Mouse (Mus musculus) midbrain, embryonic 14.5 days (tissue): ENCODE measurements around the gene Swap70. TPM values are rescaled to one million over a fixed set of nuclear protein-coding genes. Genes with fewer than 3 reads are reported as not detected.

Source experiments
- ATAC-seq: fragments of 200-750 bp; cut with Nextera tagmentation; 2 replicates; pipeline ENCODE4 v1.8.0; 2017; ENCODE audit warnings: moderate number of reproducible peaks, moderate library complexity; ENCODE audit not compliant: low FRiP score, low TSS enrichment
- DNase-seq: peaks from one replicate; pipeline ENCODE4 v3.0.0-alpha.2; 2015
- H3K27ac ChIP-seq: fragments of 300-500 bp; sonication (generic); replicated peaks from 2 replicates; pipeline ENCODE4 v1.5.1; 2014; ENCODE audit warnings: mild to moderate bottlenecking, low read depth, low read length, moderate library complexity
- H3K27me3 ChIP-seq: fragments of 300-500 bp; sonication (generic); 2 replicates; pipeline ENCODE4 v1.6.1; 2014; ENCODE audit warnings: low read length, control low read depth, mixed read lengths; ENCODE audit not compliant: control insufficient read depth, insufficient read depth
- H3K36me3 ChIP-seq: fragments of 300-500 bp; sonication (generic); 2 replicates; pipeline ENCODE4 v1.6.1; 2014; ENCODE audit warnings: low read length, control low read depth; ENCODE audit not compliant: control insufficient read depth, insufficient read depth
- H3K4me1 ChIP-seq: fragments of 300-500 bp; sonication (generic); 2 replicates; pipeline ENCODE4 v1.6.1; 2014; ENCODE audit warnings: mild to moderate bottlenecking, antibody characterized with exemption, low read length, control low read depth; ENCODE audit not compliant: control insufficient read depth, insufficient read depth
- H3K4me2 ChIP-seq: fragments of 300-500 bp; sonication (generic); 2 replicates; pipeline ENCODE4 v1.6.1; 2014; ENCODE audit warnings: mild to moderate bottlenecking, low read length, moderate library complexity
- H3K4me3 ChIP-seq: fragments of 300-500 bp; sonication (generic); replicated peaks from 2 replicates; pipeline ENCODE4 v1.5.1; 2014; ENCODE audit warnings: low read depth, low read length
- H3K9ac ChIP-seq: fragments of 300-500 bp; sonication (generic); replicated peaks from 2 replicates; pipeline ENCODE4 v1.6.1; 2014; ENCODE audit warnings: mild to moderate bottlenecking, low read length, moderate library complexity
- H3K9me3 ChIP-seq: fragments of 300-500 bp; sonication (generic); 2 replicates; pipeline ENCODE4 v1.6.1; 2016; ENCODE audit warnings: low read length, control low read depth, mixed read lengths; ENCODE audit not compliant: control insufficient read depth
- WGBS: fragments of 180-500 bp; shearing (Covaris S2); extraction: QIAGEN DNeasy Blood & Tissue Kit; methylation state at CpG from one replicate; pipeline ENCODE4 v1.1.7; 2014; 5-methylcytosine and 5-hydroxymethylcytosine counted together
- polyA plus RNA-seq: library from polyadenylated mRNA; unstranded; fragments of >200 nt; fragmentation: Nextera tagmentation; extraction: Ambion mirVana; gene quantifications from 2 replicates; pipeline ENCODE4 v1.2.1, GENCODE M21; 2014

The Swap70 gene
- polyA plus RNA-seq, 1 experiment from 2014 or later, result 8.4 TPM

GRCm38 (mm10) chr7:110204208-110204607 lies 17.3 kb upstream of the Swap70 start:
- no peak overlapping the region for H3K9ac ChIP-seq
- peaks cover 9% of the 10 kb centered on the region; the same call in 1 of the 2 replicates for H3K9me3 ChIP-seq
- H3K4me3 ChIP-seq, result no peak overlapping the region
- no peaks in the 10 kb centered on the region for H3K4me1 ChIP-seq
- H3K4me2 ChIP-seq, result no peak overlapping the region
- no peak for ATAC-seq
- H3K27me3 ChIP-seq, result no peaks in the 10 kb centered on the region
- no peaks in the 10 kb centered on the region for H3K36me3 ChIP-seq
- no peak overlapping the region for H3K27ac ChIP-seq
- 88% methylated on average over 4 of the region's 4 CpGs for WGBS
- no peak for DNase-seq

- DNase-seq (no peak), ATAC-seq (no peak)
- Histone ChIP-seq H3K9ac (no peak overlapping the region), H3K4me3 (no peak overlapping the region), H3K9me3 (peaks cover 9% of the 10 kb centered on the region; the same call in 1 of the 2 replicates), H3K27me3 (no peaks in the 10 kb centered on the region), H3K4me2 (no peak overlapping the region), H3K27ac (no peak overlapping the region), H3K4me1 (no peaks in the 10 kb centered on the region), H3K36me3 (no peaks in the 10 kb centered on the region)
- 90% methylated on average over 6 of the region's 6 CpGs for WGBS
These were observed 13.2 kb upstream of the Swap70 start for GRCm38 (mm10) chr7:110208341-110208740.

- Histone ChIP-seq H3K9ac (no peak overlapping the region), H3K27ac (no peak overlapping the region), H3K4me1 (no peaks in the 10 kb centered on the region), H3K9me3 (peaks cover 9% of the 10 kb centered on the region; the same call in 1 of the 2 replicates), H3K4me2 (no peak overlapping the region), H3K36me3 (no peaks in the 10 kb centered on the region), H3K27me3 (no peaks in the 10 kb centered on the region), H3K4me3 (no peak overlapping the region)
- ATAC-seq (no peak), DNase-seq (no peak)
- 90% methylated on average over 6 of the region's 6 CpGs for WGBS
These were observed 12.1 kb upstream of the Swap70 start for GRCm38 (mm10) chr7:110209422-110209821.

- 87% methylated on average over 3 of the region's 3 CpGs for WGBS
- no peaks in the 10 kb centered on the region for H3K36me3 ChIP-seq
These were observed 10.5 kb upstream of the Swap70 start for GRCm38 (mm10) chr7:110211025-110211424.

GRCm38 (mm10) chr7:110214882-110215281 lies 6.6 kb upstream of the Swap70 start:
- H3K4me3 ChIP-seq, result no peak overlapping the region
- H3K9ac ChIP-seq, result no peak overlapping the region
- no peaks in the 10 kb centered on the region for H3K9me3 ChIP-seq
- H3K27me3 ChIP-seq, result no peaks in the 10 kb centered on the region
- H3K4me2 ChIP-seq, result no peak overlapping the region
- 85% methylated on average over 3 of the region's 3 CpGs for WGBS
- no peaks in the 10 kb centered on the region for H3K4me1 ChIP-seq
- H3K36me3 ChIP-seq, result no peaks in the 10 kb centered on the region
- no peak for ATAC-seq
- no peak overlapping the region for H3K27ac ChIP-seq
- no peak for DNase-seq

More at GRCm38 (mm10) chr7:110211025-110211424, 10.5 kb upstream of the Swap70 start:
- ATAC-seq (no peak), DNase-seq (no peak)
- Histone ChIP-seq H3K9ac (no peak overlapping the region), H3K27ac (no peak overlapping the region), H3K4me2 (no peak overlapping the region), H3K4me3 (no peak overlapping the region), H3K9me3 (peaks cover 9% of the 10 kb centered on the region; the same call in 1 of the 2 replicates), H3K27me3 (no peaks in the 10 kb centered on the region), H3K4me1 (no peaks in the 10 kb centered on the region)

- ATAC-seq (peak; percentile 51), DNase-seq (peak; percentile 21)
- 19% methylated on average over 8 of the region's 8 CpGs for WGBS
- Histone ChIP-seq H3K9ac (peak overlapping the region; percentile 70), H3K27ac (no peak overlapping the region), H3K27me3 (peaks cover 3% of the 10 kb centered on the region; the same call in 1 of the 2 replicates), H3K4me1 (0 out of 2 replicates have a peak, but pooled peaks cover 4% of the 10 kb centered on the region), H3K36me3 (no peaks in the 10 kb centered on the region), H3K4me2 (peak overlapping the region; percentile 96), H3K4me3 (peak overlapping the region; percentile 79), H3K9me3 (no peaks in the 10 kb centered on the region)
These were observed 393 bp upstream of the Swap70 start for GRCm38 (mm10) chr7:110221051-110221585.

- peak overlapping the region; percentile 79 for H3K4me3 ChIP-seq
- no peak overlapping the region for H3K9ac ChIP-seq
- H3K36me3 ChIP-seq, result no peaks in the 10 kb centered on the region
- H3K4me1 ChIP-seq, result 0 out of 2 replicates have a peak, but pooled peaks cover 4% of the 10 kb centered on the region
- no peak overlapping the region for H3K27ac ChIP-seq
- H3K4me2 ChIP-seq, result peak overlapping the region; percentile 96
- no peaks in the 10 kb centered on the region for H3K9me3 ChIP-seq
- 23% methylated on average over 12 of the region's 12 CpGs for WGBS
- peaks cover 3% of the 10 kb centered on the region; the same call in 1 of the 2 replicates for H3K27me3 ChIP-seq
- no peak for ATAC-seq
- DNase-seq, result peak; percentile 3
These were observed 1.2 kb downstream of the Swap70 start for GRCm38 (mm10) chr7:110222583-110223182.

GRCm38 (mm10) chr7:110223727-110224510 lies 2.4 kb downstream of the Swap70 start:
- WGBS, result 92% methylated on average over 2 of the region's 2 CpGs
- DNase-seq (no peak), ATAC-seq (no peak)
- no peaks in the 10 kb centered on the region for H3K36me3 ChIP-seq
- H3K4me2 ChIP-seq, result no peak overlapping the region
- H3K9me3 ChIP-seq, result no peaks in the 10 kb centered on the region
- H3K27ac ChIP-seq, result no peak overlapping the region
- no peak overlapping the region for H3K4me3 ChIP-seq
- H3K27me3 ChIP-seq, result peaks cover 3% of the 10 kb centered on the region; the same call in 1 of the 2 replicates
- H3K9ac ChIP-seq, result no peak overlapping the region
- H3K4me1 ChIP-seq, result 0 out of 2 replicates have a peak, but pooled peaks cover 4% of the 10 kb centered on the region
